Mouse (Mus musculus) fat pad, adult 2 months (tissue): ENCODE measurements around the gene Hipk1.
"Not testable (repeated sequence)": the region's sequence is repeated elsewhere in the genome, so short reads cannot be mapped to it uniquely, and the experiment has no call there.

Source experiments
- DNase-seq: peaks from one replicate; pipeline ENCODE4 v3.0.0-alpha.2; 2011; ENCODE audit warnings: low read depth, low spot score; ENCODE audit errors: extremely low read depth

The Hipk1 gene

GRCm38 (mm10) chr3:103796389-103796788 is 5.0 kb upstream of the Hipk1 start:
- DNase-seq = no peak

- no peak for DNase-seq
Observed at GRCm38 (mm10) chr3:103792566-103792965, 1.2 kb upstream of the Hipk1 start.

- not testable (repeated sequence) for DNase-seq
Observed at GRCm38 (mm10) chr3:103792111-103792406, 696 bp upstream of the Hipk1 start.

GRCm38 (mm10) chr3:103790346-103791145 is 817 bp downstream of the Hipk1 start:
- no peak for DNase-seq

GRCm38 (mm10) chr3:103789891-103790345 is 1.4 kb downstream of the Hipk1 start:
- no peak for DNase-seq

- no peak for DNase-seq
Observed at GRCm38 (mm10) chr3:103789096-103789495, 2.3 kb downstream of the Hipk1 start.

- peak; percentile 84 for DNase-seq
Observed at GRCm38 (mm10) chr3:103787225-103787624, 4.1 kb downstream of the Hipk1 start.

GRCm38 (mm10) chr3:103782844-103783609 is 8.3 kb downstream of the Hipk1 start:
- DNase-seq = no peak

- DNase-seq = no peak
Observed at GRCm38 (mm10) chr3:103780777-103781176, 10.6 kb downstream of the Hipk1 start.

- DNase-seq = no peak
Observed at GRCm38 (mm10) chr3:103780271-103780670, 11.1 kb downstream of the Hipk1 start.

- DNase-seq = no peak
Observed at GRCm38 (mm10) chr3:103779183-103779582, 12.2 kb downstream of the Hipk1 start.

GRCm38 (mm10) chr3:103778660-103779059 is 12.7 kb downstream of the Hipk1 start:
- DNase-seq = no peak

GRCm38 (mm10) chr3:103777940-103778339 is 13.4 kb downstream of the Hipk1 start:
- no peak for DNase-seq

GRCm38 (mm10) chr3:103774009-103774408 is 17.4 kb downstream of the Hipk1 start:
- DNase-seq = no peak

- no peak for DNase-seq
Observed at GRCm38 (mm10) chr3:103773508-103773907, 17.9 kb downstream of the Hipk1 start.

- DNase-seq = no peak
Observed at GRCm38 (mm10) chr3:103772846-103773245, 18.5 kb downstream of the Hipk1 start.

GRCm38 (mm10) chr3:103771531-103772130 is 19.7 kb downstream of the Hipk1 start:
- no peak for DNase-seq

- no peak for DNase-seq
Observed at GRCm38 (mm10) chr3:103766789-103767188, 24.6 kb downstream of the Hipk1 start.

- no peak for DNase-seq
Observed at GRCm38 (mm10) chr3:103759261-103759970, 31.9 kb downstream of the Hipk1 start.

- DNase-seq = no peak
Observed at GRCm38 (mm10) chr3:103758456-103758855, 32.9 kb downstream of the Hipk1 start.

GRCm38 (mm10) chr3:103756920-103757319 is 34.4 kb downstream of the Hipk1 start:
- no peak for DNase-seq
